Mouse (Mus musculus) lung, embryonic 14.5 days (tissue): ENCODE results near the gene Pomgnt1. TPM values are rescaled to one million over a fixed set of nuclear protein-coding genes. Genes with fewer than 3 reads are reported as not detected.
A peak's percentile ranks its signal among the peaks of the same experiment; 100 is the strongest.

Source experiments
- ATAC-seq: fragments of 200-750 bp; cut with Nextera tagmentation; 2 replicates; pipeline ENCODE4 v1.8.0; 2017; ENCODE audit warnings: mild to moderate bottlenecking, moderate TSS enrichment, moderate library complexity; ENCODE audit not compliant: insufficient read depth
- DNase-seq: peaks from one replicate; pipeline ENCODE4 v3.0.0-alpha.2; 2015
- H3K27ac ChIP-seq: fragments of 300-500 bp; sonication (generic); 2 replicates; pipeline ENCODE4 v1.5.1; 2014; ENCODE audit warnings: low read depth, mild to moderate bottlenecking, moderate library complexity
- H3K27me3 ChIP-seq: fragments of 300-500 bp; sonication (generic); 2 replicates; pipeline ENCODE4 v1.6.1; 2014; ENCODE audit warnings: low read length, control low read depth; ENCODE audit not compliant: insufficient read depth
- H3K36me3 ChIP-seq: fragments of 300-500 bp; sonication (generic); 2 replicates; pipeline ENCODE4 v1.6.1; 2014; ENCODE audit warnings: control low read depth; ENCODE audit not compliant: insufficient read depth
- H3K4me1 ChIP-seq: fragments of 300-500 bp; sonication (generic); 2 replicates; pipeline ENCODE4 v1.6.1; 2014; ENCODE audit warnings: antibody characterized with exemption, control low read depth; ENCODE audit not compliant: insufficient read depth
- H3K4me2 ChIP-seq: fragments of 300-500 bp; sonication (generic); 2 replicates; pipeline ENCODE4 v1.6.1; 2014; ENCODE audit warnings: mild to moderate bottlenecking
- H3K4me3 ChIP-seq: fragments of 300-500 bp; sonication (generic); 2 replicates; pipeline ENCODE4 v1.5.1; 2014; ENCODE audit warnings: low read depth, low read length
- H3K9ac ChIP-seq: fragments of 300-500 bp; sonication (generic); 2 replicates; pipeline ENCODE4 v1.6.1; 2014
- H3K9me3 ChIP-seq: fragments of 300-500 bp; sonication (generic); 2 replicates; pipeline ENCODE4 v1.6.1; 2016; ENCODE audit warnings: low read depth, low read length, control low read depth
- CTCF ChIP-seq: IDR thresholded peaks from 2 replicates; pipeline ENCODE4 v1.5.1; 2016; ENCODE audit warnings: antibody characterized with exemption, low read depth
- WGBS: fragments of 180-500 bp; shearing (Covaris S2); extraction: QIAGEN DNeasy Blood & Tissue Kit; methylation state at CpG from one replicate; pipeline ENCODE4 v1.1.7; 2014; 5-methylcytosine and 5-hydroxymethylcytosine counted together
- polyA plus RNA-seq: library from polyadenylated mRNA; unstranded; fragments of >200 nt; fragmentation: Nextera tagmentation; extraction: Ambion mirVana; gene quantifications from 2 replicates; pipeline ENCODE4 v1.2.1, GENCODE M21; 2014

Pomgnt1 gene
- 63.3 and 66.5 TPM in 2 replicates for polyA plus RNA-seq

DNA sequence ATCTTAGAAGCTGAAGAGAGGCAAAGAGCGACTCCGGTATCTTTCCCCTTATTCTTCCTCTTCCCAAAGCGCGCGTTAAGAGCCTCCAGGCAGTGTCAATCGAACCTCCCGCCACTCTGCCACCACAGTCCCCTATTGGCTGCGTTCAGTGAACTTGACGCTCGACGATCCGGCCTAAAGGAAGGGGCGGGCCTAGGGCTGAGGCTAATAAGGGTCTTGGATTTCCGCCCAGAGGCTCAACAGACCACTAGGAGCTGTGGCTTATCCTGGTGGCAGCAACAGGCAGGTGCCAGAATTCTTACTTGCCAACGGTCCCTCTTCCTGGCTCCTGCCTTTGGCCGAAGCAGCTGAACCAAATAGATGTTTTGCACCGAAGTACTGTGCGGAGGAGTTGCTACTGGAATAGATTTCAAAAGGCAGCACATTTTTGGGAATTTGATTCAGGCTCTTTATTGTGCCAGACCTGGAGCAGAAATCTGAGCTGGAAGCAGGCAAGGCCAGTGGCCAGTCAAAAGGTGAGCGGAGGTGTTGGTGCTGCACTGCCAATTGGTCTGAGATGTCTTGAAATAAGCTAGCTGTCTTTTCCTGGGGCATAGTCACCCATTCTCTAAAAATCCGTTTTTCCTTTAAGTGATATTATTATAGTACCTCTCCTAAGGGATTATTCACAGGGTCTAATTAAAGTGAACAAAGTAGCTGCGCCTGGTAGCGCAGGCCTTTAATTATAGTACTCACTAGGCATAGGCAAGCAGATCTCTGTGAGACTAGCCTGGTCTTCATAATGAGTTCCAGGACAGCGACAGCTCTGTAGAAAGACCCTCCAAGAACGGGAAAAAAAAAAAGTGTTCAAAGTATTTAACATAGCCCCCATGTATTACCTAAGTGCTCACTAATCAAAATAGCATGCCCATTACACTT, at the start of gene Pomgnt1, which contains the start of gene Rad54l:
TSS of gene Pomgnt1 (plus strand) at position 239 of the 918 bp plus-strand sequence.
TSS of gene Rad54l (minus strand) at position 89 of the 918 bp plus-strand sequence.
- peak; percentile 59 for TF ChIP-seq CTCF
- ATAC-seq (peak; percentile 100), DNase-seq (peak; percentile 99)
- 5% methylated on average over 24 of the region's 24 CpGs for WGBS
- H3K4me3 ChIP-seq, result peak within 1 kb of the TSS; percentile 60
- H3K27me3 ChIP-seq, result no peaks in the 10 kb centered on the region
- peak within 1 kb of the TSS; percentile 60 for H3K9ac ChIP-seq
- H3K4me1 ChIP-seq, result no peaks in the 10 kb centered on the region
- peak within 1 kb of the TSS; percentile 80 for H3K4me2 ChIP-seq
- peaks cover 4% of the 10 kb centered on the region for H3K36me3 ChIP-seq
- no peaks in the 10 kb centered on the region for H3K9me3 ChIP-seq
- H3K27ac ChIP-seq, result peak within 1 kb of the TSS; percentile 71; the same call in 1 of the 2 replicates

DNA sequence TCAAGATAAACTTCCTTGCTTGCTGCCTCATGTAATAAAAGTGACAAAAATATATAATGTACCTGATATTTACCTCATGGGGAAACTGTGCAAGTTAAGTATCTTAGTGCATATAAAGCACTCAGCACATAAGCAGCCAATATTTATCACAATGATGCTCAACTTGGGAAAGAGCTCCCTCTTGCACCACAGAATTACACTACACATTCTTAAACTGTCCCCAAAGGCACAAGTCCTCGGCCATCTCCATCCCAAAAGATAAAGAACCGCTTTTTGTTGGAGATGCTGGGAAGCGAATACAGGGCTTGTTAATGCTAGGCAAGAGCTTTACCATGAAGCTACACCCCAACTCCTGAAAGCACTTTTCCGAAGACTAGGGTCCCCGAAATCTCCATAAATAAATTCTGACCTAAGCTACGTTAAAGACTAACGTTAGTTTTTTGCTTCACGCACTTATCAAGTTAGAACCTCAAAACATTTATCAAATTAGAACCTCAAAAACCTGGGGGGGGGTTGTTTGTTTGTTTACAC, 49.4 kb upstream of the Pomgnt1 start:
- WGBS, result 1% methylated on average over 8 of the region's 8 CpGs

DNA sequence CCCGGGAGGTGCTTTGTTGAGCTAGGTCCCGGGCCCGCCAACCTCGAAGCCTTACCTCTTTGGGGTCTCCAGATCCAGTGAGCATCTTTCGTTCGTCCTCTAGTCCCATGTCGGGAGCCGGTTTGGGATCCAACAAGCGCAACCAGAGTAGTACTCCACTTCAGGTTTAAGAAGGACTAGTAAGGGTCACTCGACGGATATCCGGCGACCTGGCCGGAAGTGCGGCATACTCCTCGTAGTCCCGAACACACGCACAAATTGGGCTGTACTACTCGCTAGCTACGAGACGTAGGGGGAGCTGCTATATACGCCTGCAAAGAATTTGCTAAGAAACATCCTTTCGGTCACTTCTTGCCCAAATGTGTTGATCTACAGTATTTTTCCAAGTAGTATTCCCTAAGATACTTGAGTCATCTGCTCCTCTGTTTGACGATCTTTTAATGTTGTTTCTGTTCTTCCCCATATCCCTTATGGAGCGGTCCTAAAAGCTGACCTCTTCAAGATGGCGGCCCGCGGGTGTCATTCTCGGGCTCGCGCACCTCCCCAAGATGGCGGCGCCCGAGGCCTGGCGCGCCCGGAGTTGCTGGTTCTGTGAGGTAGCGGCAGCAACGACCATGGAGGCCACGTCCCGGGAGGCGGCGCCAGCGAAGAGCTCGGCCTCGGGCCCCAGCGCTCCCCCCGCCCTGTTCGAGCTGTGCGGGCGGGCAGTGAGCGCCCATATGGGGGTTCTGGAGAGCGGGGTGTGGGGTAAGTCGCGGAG, 48.6 kb upstream of the Pomgnt1 start, which contains the start of the genes Uqcrh and Lrrc41:
TSS of gene Uqcrh (minus strand) at position 211 of the 760 bp plus-strand sequence.
TSS of gene Lrrc41 (plus strand) at position 409 of the 760 bp plus-strand sequence.
- no peaks in the 10 kb centered on the region for H3K9me3 ChIP-seq
- H3K27me3 ChIP-seq, result no peaks in the 10 kb centered on the region
- peaks cover 15% of the 10 kb centered on the region; the same call in 1 of the 2 replicates for H3K36me3 ChIP-seq
- peak within 1 kb of the TSS; percentile 97 for H3K27ac ChIP-seq
- peak within 1 kb of the TSS; percentile 97 for H3K4me3 ChIP-seq
- peaks cover 17% of the 10 kb centered on the region for H3K4me1 ChIP-seq
- peak within 1 kb of the TSS; percentile 84 for H3K4me2 ChIP-seq
- ATAC-seq (peak; percentile 94), DNase-seq (peak; percentile 98)
- peak within 1 kb of the TSS; percentile 98 for H3K9ac ChIP-seq
- TF ChIP-seq CTCF, result 0 out of 2 replicates have a peak, but pooled peaks have one; percentile 1
- under 1% methylated on average over 55 of the region's 55 CpGs for WGBS

More for the DNA sequence above, 49.4 kb upstream of the Pomgnt1 start:
- Histone ChIP-seq H3K27me3 (no peaks in the 10 kb centered on the region), H3K4me3 (peak overlapping the region; percentile 97), H3K27ac (peak overlapping the region; percentile 97), H3K4me2 (peak overlapping the region; percentile 84), H3K9me3 (no peaks in the 10 kb centered on the region), H3K36me3 (peaks cover 16% of the 10 kb centered on the region), H3K4me1 (peaks cover 17% of the 10 kb centered on the region), H3K9ac (peak overlapping the region; percentile 98)
- ATAC-seq, result no peak
- DNase-seq, result peak; percentile 74
- peak; percentile 52 for TF ChIP-seq CTCF

DNA sequence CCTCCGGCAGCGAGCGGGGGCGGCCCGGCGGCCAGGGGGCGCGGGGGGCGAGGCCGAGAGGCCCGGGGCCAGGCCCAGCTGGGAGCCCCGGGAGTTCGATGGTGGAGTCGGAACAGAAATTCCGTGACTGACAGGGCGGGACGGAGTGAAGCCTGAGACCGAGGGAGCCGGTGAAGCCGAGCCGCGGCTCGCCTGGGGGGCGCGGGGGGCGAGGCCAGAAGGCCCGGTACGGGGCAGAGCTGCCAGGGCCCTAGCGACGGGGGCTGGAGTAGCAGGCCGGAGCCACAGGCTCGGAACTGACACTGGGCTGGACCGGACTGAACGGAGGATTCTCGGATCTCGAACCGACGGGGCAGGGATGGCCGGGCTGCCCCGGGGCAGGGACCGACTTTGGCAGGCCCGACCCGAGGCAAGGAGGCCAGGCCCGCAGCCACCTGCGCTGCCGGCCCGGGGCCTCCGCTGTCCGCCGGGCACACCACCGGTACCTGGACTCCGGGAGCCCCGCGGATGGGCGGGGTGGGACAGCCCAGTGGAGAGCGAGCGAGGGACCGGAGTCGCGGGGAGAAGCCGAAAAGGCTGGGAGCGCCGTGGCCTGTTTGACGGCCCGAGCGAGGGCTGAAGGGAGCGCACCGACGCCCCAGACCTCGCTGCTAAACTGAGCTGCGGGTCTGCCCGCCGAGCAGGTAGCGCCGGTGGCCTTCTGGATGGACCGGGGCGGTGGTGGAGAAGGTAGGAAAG, 47.8 kb upstream of the Pomgnt1 start:
- WGBS, result under 1% methylated on average over 74 of the region's 77 CpGs
- DNase-seq, result peak; percentile 80

DNA sequence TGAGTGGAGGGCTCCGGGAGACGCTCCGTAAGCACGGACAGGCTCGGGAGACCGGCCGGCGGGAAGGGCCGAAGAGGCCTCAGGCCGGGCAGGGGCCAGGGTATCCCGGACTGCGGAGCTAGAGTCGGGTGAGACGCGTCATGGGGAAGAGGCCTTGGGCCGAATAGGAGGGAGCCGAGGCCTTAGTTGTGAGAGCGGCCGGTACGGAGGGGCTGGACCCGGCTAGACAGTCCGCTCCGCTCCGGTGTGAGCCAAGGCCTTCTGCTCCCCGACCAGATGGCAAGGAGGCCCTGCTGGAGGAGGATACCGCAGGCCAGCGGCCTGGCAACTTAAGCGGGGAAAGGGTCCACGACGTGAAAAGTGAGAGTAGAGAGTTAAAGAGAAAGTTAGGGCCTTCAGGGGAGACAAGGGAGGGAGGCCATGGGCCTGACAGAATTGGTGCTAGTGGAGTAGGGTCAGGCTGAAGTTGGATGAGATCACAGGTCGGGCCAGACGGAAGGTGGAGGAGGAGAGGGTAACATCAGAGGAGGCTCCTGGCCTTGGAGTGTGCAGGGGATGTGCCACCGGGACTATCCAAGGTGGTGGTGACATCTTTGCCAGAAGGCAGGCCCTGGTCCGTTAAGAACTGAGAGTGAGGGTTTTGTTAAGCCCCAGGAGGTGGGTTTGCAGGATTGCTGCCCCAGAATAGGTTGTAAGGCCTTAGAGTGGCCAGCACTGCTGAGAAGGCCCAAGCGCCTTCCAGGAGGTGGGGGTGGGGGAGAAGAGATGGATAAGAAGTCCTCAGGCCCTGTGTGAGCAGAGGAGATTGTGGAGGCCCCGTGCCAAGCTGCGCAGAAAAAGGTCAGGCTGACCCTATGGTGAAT, 47.0 kb upstream of the Pomgnt1 start:
- peak; percentile 23 for ATAC-seq
- H3K9ac ChIP-seq, result peak overlapping the region; percentile 98
- WGBS, result 1% methylated on average over 37 of the region's 37 CpGs
- no peak for TF ChIP-seq CTCF
- H3K36me3 ChIP-seq, result peaks cover 24% of the 10 kb centered on the region
- H3K9me3 ChIP-seq, result no peaks in the 10 kb centered on the region
- peak; percentile 46 for DNase-seq
- peak overlapping the region; percentile 84 for H3K4me2 ChIP-seq
- H3K4me3 ChIP-seq, result peak overlapping the region; percentile 97
- H3K27me3 ChIP-seq, result no peaks in the 10 kb centered on the region
- H3K4me1 ChIP-seq, result peaks cover 17% of the 10 kb centered on the region
- peak overlapping the region; percentile 97 for H3K27ac ChIP-seq

More for the DNA sequence above, 47.8 kb upstream of the Pomgnt1 start:
- ATAC-seq, result peak; percentile 75
- peak overlapping the region; percentile 84 for H3K4me2 ChIP-seq
- H3K4me3 ChIP-seq, result peak overlapping the region; percentile 97
- peak; percentile 50 for TF ChIP-seq CTCF
- no peaks in the 10 kb centered on the region for H3K9me3 ChIP-seq
- peak overlapping the region; percentile 97 for H3K27ac ChIP-seq
- H3K36me3 ChIP-seq, result peaks cover 17% of the 10 kb centered on the region
- peak overlapping the region; percentile 98 for H3K9ac ChIP-seq
- H3K27me3 ChIP-seq, result no peaks in the 10 kb centered on the region
- peaks cover 17% of the 10 kb centered on the region for H3K4me1 ChIP-seq
